Mouse (Mus musculus): ENCODE data around the gene Cyp2w1.

Gene Cyp2w1

DNA sequence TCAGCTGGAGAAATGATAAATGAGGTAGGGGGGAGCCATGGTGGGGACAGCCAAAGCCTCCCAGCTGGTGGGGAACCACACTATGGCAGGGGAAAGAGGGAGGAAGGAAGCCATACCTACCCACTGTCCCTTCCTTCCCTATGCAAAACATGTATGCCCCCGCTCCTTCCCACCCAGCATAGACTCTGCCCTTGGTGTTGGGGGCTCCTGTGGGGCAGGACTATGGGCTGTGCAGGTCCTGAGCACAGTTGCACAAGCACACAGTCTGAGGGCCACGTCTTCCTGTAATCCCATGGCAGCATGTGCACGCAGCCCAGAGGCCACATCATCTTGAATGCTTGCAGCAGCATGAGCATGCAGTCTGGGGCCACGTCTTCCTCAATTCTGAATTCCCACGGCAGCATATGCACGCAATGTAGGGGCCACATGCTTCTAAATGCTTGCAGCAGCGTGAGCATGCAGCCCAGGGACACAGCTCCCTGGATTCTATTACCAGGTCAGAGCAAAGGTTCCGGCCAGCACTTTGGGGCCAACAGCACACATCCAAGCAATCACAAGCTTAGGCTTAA, 51.4 kb downstream of the Cyp2w1 start:
- no peak for DNase-seq (ENCODE audit: low read depth, low spot score)

GRCm38 (mm10) chr5:139404801-139405401, 52.5 kb downstream of the Cyp2w1 start, which contains the start of gene C130050O18Rik:
TSS of gene C130050O18Rik (plus strand) at chr5:139405280.
- no peak for DNase-seq (ENCODE audit: low read depth, low spot score)

GRCm38 (mm10) chr5:139405478-139405877, 53.1 kb downstream of the Cyp2w1 start:
- DNase-seq (ENCODE audit: low read depth, low spot score), result no peak

DNA sequence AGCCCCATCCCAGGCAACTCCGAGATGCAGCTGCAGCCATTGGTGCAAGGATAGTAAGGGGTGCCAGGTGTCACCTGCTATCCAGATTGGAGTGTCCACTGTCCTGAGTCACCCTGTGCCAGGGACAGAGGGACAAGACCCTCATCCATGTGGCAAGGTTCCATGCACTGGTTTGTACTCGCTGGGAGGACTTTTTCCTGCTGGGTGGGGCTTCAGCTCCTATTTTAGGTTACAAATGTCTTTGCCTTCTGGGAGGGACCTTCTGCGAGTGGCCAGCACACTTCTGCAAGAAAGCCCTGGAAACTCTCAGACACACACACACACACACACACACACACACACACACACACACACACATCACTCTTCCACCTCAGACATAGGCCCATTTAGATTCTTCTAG, 53.5 kb downstream of the Cyp2w1 start:
- no peak for DNase-seq (ENCODE audit: low read depth, low spot score)
